Mouse (Mus musculus): ENCODE measurements around the gene Maco1. TPM values are rescaled to one million over a fixed set of nuclear protein-coding genes. Genes with fewer than 3 reads are reported as not detected.
A peak's percentile ranks its signal among the peaks of the same experiment; 100 is the strongest.
"Not testable (repeated sequence)": the region's sequence is repeated elsewhere in the genome, so short reads cannot be mapped to it uniquely, and the experiment has no call there.

Gene Maco1
- total RNA-seq, 2 experiments from 2014 or later, result 56.1 to 57.5 TPM

DNA sequence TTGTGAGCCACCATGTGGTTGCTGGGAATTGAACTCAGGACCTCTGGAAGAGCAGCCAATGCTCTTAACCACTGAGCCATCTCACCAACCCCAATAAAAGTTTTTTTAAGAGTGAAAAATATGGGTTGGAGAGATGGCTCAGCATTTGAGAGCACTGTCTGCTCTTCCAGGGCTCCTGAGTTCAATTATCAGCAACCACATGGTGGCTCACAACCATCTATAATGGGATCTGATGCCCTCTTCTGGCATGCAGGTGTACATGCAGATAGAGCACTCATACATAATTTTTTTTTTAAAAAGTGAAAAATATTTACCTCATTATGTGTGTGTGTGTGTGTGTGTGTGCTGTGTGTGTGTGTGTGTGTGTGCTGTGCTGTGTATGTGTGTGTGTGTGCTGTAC, 58.2 kb downstream of the Maco1 start:
- intact Hi-C loops (cut with DNase I), result loop anchor here (5.0 kb wide), 1 partner anchor 253 kb away; no protein-coding TSS in a partner anchor
- DNase-seq (ENCODE audit: extremely low spot score in 1 of 2, low spot score in 2 of 2), result not testable (repeated sequence)

DNA sequence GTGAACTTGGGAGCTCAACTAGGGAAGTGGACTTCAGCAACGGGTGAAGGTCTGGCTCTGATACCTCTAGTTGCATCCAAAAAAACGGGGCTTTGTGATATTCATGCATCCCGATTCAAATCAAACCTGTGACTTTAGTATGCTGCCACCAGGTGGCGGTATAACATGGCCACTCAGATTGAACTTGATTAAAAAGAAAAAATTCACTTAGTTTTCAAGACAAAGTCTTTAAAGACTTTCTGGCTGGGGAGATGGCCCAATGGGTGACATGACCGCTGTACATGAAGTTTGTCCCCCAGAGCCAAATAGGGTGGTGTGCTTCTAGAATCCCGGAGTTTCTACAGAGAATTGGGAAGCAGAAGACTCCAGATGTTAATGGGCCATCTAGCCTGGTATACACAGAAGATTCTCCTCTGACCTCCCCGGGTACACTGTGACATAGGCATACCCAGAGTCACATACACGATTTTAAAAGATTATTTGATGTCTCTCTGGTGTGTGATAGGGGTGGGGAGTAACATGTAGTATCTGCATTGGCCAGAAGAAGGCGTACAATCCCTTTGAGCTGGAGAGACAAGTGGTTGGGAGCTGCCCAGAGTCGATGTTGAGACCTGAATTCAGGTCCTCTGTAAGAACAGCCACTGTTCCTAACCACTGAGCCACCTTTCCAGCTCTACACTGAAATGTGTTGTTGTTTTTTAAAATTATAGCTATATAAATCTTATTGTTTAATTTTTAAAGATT, 59.8 kb downstream of the Maco1 start:
- DNase-seq (ENCODE audit: extremely low spot score in 1 of 2, low spot score in 2 of 2), result peak in 1 of 2 experiments; percentile 67
- intact Hi-C loops (cut with DNase I), result no loop called here

DNA sequence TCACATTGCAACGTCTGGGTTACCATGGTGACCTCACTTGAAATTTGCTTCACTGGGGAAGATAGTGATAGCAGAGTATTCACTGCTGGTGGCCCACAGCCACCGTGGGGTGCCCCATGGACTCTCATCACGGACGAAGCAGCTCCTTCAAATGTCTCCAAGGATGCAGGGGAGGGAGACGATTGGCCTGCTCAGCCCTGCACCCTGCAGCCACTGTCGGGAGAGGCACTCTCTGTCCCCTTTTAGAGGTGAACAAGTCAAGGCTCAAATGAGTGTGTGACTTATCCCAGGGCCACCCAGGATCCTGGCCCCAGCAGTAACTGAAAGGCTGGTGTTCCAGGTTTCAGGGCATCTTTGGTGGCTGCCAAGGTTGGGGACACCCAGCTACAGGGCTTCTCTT, 61.4 kb downstream of the Maco1 start:
- peak in 1 of 2 experiments; percentile 24 for DNase-seq (ENCODE audit: extremely low spot score in 1 of 2, low spot score in 2 of 2)
- intact Hi-C loops (cut with DNase I), result no loop called here

DNA sequence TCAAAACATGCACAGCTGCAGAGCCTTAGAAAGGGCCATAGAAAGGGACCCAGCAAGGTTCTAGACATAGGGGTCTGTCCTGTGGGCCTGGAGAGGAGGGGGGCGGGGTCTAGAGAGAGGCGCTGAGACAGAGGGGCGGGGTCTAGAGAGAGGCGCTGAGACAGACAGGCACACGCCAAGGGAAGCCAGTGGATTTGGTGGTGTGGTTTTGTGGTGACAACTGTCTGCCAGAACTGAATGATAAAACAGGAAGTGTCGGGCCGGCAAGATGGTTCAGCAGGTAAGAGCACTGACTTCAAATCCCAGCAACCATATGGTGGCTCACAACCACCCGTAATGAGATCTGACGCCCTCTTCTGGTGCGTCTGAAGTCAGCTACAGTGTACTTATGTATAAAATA, 66.2 kb downstream of the Maco1 start:
- intact Hi-C loops (cut with DNase I), result no loop called here
- DNase-seq (ENCODE audit: extremely low spot score in 1 of 2, low spot score in 2 of 2), result no peak

DNA sequence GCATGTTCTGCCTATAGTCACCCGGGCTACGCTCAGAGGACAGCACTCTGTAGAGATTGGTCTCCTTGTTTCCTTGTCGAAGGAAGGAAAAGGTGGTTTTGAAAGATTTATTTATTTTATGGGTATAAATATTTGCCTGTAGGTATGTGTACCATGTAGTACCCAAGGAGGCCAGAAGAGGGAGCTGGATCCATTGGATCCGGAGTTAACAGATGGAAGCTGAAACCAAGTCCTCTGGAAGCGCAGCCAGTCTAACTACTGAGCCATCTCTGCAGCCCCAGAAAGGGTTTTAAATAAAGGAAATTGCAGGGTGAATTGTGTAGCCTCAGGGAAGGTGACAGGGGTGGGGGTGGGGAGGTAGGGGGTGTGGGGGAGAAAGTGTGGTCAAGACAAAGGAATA, 68.4 kb downstream of the Maco1 start:
- no peak for DNase-seq (ENCODE audit: extremely low spot score in 1 of 2, low spot score in 2 of 2)
- intact Hi-C loops (cut with DNase I), result no loop called here

DNA sequence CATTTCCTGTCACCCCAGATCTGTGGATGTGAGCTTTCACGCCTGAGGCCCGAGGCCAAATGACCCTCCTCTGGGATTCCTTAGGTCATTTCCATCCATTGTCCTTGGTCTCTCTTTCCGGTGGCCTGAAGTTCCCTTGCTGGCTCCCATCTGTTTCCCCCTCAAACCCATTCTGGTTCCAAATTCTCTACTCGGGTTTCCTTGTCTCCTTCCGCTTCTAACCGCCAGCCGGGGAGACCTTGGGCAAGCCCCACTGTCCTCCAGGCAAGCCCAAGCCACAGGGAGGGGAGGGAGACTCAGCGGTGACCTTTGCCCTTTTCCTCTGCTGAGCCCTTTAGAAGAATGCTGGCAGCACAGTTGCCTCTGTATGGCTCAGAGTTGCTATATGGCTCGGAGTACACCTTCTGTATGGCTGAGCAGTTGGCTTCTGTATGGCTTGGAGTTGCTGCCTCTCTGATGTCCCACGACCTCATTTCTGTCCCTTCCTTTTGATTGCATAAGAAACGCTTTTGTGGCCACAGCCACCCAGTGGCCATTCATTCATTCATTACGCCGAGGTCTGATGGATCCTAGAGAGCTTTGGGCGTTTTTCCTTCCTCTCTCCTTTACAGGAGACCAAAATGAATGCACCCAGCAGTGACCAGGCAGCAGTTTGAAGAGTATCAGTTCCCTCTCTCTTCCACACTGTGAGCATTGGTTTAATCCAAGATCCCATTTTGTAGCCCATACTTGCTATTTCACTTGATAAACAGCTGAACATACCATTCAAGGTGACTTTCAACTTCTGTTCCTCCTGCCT, 73.8 kb downstream of the Maco1 start:
- DNase-seq (ENCODE audit: extremely low spot score in 1 of 2, low spot score in 2 of 2), result peak in 1 of 2 experiments; percentile 72
- intact Hi-C loops (cut with DNase I), result no loop called here

DNA sequence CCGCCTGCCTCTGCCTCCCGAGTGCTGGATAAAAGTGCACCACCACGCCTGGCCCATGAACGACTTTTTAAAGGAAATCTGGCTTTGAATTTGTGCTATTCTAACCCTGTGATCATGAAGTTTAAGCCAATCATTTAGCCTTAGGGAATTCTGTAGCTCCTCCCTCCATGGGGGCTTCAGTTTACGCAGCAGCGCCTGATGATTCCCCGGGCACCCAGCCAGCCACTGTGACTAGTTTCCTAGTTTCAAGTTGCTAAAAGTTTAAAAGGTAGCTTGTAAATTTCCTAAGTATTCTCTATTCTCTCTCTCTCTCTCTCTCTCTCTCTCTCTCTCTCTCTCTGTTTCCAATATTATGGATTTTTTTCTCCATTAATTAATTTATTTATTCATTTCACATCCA, 76.9 kb downstream of the Maco1 start:
- intact Hi-C loops (cut with DNase I), result no loop called here
- DNase-seq (ENCODE audit: extremely low spot score in 1 of 2, low spot score in 2 of 2), result no peak

DNA sequence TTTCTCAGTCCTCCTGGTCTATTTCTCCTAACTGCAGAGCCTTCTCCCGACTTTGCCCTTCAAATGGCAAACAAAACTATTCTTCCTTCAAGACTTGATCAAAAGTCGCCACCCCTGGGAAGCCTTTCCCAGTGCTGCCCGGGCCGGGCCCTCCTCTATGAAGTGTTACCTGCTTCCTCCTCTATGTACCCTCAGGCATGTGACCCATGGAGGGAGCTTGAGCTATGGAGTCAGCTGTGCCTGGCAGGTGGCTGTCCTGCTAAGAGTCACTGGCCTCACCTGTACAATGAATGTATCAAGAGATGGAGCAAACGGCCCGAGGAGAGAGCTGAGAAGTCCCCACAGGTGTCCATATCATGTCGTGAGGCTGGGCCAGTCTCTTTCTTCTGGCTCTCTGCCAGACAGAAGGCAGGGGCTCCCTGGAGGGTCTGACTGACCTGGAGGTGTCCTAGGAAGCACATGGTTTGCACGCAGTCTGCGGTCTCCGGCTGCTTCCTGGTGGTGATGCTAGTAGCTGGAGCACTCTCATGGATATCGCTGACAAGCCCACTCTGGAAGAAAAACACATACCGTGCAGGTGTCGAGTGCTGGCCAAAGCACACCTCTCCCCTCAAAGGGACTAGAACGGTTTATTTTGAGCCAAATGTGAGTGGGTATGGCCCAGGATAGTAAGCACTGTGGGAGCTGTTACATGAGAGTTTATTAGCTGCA, 77.8 kb downstream of the Maco1 start:
- intact Hi-C loops (cut with DNase I), result no loop called here
- DNase-seq (ENCODE audit: extremely low spot score in 1 of 2, low spot score in 2 of 2), result no peak

DNA sequence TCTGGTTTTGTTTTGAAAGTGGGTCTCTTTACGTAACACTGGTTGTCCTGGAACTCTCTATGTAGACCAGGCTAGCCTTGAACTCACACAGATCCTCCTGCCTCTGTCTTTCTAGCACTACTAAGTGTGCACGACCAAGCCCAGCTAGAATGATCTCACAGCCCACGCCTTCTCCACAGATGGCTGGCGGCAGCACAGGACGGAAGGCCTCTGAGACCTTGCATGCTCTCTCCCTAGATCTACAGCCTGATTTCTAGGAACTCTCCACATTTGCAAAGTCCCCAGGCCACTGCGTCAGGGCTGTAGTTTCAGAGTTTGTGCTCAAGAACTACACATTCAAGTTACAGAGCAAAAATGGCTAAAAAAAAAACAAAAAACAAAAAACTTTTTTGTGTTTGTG, 79.0 kb downstream of the Maco1 start:
- intact Hi-C loops (cut with DNase I), result no loop called here
- no peak for DNase-seq (ENCODE audit: extremely low spot score in 1 of 2, low spot score in 2 of 2)

DNA sequence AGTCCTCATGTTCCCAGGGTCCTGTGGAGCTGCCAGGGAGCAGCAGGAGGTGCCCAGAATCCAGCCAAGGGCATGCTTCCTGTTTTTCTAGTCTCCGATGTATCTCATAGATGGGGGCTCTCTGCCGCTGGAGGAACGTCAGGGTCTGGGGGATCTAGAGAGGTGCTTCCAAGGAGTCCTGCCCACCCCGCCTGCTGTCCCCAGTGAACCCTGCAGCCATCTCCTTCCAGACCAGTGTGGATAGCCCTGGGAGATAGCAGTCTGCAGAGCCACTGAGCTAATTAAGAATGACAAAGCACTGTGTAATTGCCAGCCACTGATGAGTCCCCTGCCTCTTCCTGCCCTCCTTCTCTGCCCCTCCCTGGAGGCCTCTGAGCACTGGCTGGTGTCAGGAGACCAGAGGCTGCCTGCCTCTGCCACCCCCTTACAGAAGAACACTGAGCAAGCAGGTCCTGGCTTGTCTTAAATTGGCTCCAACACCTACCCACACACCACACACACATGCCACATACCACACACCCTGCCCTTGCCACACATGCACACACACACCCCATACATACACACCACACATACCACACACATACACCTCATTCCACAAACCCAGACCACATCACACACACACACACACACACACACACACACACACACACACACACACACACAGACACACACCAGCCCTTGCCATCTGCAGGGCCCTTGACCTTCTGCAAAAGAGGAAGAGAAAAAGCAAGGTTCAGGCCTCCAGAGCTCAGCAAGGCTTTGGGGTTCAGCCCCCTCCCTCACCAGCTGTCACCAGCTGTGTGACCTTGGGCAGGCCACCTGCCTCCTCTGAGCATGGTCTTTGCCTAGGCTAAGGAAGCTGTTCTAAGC, 80.1 kb downstream of the Maco1 start:
- no peak for DNase-seq (ENCODE audit: extremely low spot score in 1 of 2, low spot score in 2 of 2)
- intact Hi-C loops (cut with DNase I), result no loop called here

DNA sequence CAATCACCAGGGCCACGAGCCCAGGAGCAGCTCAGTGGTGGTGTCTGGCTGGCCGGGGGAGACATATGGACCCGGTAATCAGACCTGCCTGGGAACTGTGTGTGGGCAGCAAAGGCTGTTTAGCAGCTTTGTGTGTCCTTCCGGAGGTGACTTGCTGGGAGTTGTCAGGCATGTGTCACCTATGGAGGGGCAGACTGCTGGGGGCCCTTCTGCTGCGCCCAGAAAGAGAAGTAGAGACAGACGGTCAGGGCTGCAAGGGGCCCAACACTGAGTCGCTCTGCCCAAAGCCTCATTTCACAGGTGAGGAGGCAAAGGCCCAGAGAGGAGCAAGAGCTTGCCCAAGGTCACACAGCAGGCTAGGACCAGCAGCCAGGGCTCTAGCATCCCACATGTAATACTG, 83.3 kb downstream of the Maco1 start:
- no peak for DNase-seq (ENCODE audit: extremely low spot score in 1 of 2, low spot score in 2 of 2)
- intact Hi-C loops (cut with DNase I), result no loop called here

DNA sequence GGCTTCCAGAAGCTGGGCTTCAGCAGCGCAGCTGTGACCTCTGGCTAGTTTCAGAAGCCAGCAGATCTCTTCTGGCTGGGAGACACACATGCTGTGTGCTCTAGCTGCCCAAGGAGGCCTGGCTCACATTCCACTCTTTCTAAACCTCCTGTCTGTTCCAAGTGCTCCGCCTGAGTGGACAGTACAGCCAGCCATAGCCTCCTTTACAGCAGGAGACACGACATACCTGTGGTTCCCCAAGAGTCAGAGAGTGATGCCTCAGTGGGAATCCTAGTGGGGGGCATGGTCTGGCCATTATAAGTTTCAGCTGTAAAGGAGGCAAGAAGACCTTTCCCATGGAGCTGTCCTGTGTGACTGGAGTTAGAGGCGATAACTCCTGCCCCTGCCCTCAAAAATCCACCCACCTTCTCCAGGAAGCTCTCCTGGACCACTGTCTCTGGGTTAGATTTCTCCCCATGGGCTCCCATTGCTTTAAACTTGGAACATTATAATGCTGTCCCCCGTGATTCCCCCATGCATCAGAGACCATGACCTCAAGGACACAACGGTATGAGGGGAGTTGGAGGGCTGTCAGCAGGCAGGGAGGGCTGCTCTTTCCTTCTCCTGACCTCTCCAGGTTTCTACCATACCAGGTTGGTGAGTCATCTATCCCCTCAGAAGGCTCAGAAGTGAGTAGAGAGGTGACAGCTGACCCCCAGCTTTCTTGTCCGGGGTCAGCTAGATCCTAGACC, 83.9 kb downstream of the Maco1 start:
- intact Hi-C loops (cut with DNase I), result no loop called here
- DNase-seq (ENCODE audit: extremely low spot score in 1 of 2, low spot score in 2 of 2), result no peak

DNA sequence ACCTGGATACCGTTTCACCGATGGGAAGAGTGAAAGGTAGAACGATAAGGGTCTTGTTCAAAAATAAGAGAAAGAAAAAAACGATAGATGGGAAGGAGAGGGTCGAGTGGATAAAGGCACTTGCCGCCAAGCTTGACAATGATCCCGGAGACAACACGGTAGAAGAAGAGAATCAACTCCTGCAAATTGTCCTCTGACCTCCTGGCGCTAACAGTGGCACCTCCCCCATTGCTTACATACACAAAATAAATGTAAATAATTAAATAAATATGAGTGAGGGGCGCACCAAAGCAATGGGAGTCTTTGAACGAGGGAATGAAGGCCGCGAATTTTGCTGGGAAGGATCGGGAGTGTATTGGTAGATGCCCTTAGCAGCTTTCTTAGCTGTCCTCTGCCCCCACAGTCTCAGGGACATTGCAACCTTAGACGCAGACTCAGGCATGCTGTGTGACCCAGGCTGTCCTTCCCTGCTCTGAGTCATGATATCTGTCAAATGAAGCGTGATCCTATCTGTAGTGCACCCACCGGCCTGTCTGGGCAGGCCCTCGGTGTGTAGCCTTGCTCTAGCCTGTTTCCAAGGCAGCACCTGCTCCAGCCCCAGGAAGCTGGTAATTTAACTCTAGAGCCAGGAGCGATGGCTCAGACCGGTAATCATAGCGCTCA, 84.8 kb downstream of the Maco1 start:
- no peak for DNase-seq (ENCODE audit: extremely low spot score in 1 of 2, low spot score in 2 of 2)
- intact Hi-C loops (cut with DNase I), result no loop called here

DNA sequence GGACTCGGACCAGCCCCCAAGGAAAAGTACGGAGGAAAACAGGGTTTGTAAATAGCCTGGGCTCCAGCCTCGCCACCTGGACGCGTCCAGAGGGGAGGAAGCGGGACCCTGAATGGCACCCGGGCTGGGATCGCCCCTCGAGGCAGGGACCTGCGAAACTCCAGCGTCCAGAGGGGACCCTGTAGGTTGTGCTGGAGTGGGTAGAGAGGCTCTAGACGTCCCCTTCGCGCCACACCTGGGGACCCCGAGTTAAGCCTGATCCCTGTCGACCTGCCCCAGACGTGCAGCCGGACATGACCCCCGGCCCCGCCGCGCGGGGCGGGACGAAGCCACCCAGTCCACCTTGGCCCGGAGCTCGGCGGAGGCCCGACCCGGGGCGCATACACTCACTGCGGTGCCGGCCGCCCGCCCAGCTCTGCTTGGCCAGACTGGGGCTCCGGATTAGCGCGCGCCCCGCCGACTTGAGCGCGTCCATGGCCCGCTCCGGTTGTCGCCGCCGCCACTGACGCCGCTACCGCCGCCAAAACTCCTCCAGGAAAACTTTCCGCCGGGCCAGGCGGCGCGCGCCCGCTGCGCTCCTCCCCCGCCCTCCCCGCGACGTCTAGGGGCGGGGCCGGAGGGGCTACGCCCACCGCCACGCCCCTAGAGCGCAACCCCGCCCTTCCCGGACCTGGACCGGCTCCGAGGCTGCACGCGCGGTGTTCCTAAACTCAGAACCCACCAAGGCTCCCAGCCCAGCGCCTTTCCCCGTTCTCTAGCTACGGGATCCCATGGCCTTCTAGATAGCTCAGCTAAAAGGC, 85.5 kb downstream of the Maco1 start, which contains the start of gene Ldlrap1:
Gene Ldlrap1 (minus strand): TSS at position 599 of the 800 bp plus-strand sequence.
- intact Hi-C loops (cut with DNase I), result no loop called here
- peak in 1 of 2 experiments; percentile 80 for DNase-seq (ENCODE audit: extremely low spot score in 1 of 2, low spot score in 2 of 2)

DNA sequence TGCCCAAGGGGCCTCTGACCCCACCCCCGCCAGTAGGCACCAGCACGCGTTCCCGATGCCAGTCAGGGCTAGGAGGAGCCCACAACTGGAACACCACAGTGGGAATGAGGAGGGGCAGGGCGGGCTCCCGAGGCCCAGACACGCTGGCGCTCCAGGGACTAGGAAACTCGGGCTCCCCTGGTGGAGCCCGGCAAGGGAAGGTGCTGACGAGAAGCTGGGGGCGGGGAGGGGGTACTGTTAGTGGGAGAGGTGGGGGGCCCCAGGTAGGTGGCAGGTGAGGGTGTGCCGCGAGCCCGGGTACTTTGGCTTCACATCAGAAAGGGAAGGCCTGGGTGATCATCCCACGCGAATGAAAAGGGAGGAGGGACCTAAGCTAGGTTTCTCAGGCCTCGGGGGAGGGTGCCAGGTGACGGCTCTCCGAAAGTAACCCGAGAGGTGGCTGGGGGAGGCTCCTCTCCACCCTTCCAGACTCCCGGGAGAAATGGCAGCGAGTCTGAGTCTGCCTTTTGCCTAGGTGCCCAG, 86.2 kb downstream of the Maco1 start:
- intact Hi-C loops (cut with DNase I), result no loop called here
- DNase-seq (ENCODE audit: extremely low spot score in 1 of 2, low spot score in 2 of 2), result peak in 1 of 2 experiments; percentile 65

DNA sequence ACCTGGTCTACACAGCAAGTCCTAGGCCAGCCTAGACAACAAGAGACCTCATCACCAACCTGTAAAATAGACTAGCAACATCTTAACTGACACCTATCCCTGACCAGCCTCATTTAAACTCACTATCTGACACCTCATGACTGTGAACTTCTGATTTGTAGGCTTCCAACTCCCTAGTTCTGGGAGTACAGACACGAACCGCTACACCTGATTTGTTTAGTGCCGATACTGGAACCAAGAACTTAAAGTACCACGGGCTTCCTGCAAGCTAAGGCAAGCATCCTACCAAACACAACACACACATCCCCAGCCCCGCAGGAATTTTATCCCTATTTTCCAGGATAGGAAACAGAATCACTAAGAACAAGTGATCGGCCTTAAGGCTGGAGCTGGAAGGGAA, 86.9 kb downstream of the Maco1 start:
- intact Hi-C loops (cut with DNase I), result no loop called here

DNA sequence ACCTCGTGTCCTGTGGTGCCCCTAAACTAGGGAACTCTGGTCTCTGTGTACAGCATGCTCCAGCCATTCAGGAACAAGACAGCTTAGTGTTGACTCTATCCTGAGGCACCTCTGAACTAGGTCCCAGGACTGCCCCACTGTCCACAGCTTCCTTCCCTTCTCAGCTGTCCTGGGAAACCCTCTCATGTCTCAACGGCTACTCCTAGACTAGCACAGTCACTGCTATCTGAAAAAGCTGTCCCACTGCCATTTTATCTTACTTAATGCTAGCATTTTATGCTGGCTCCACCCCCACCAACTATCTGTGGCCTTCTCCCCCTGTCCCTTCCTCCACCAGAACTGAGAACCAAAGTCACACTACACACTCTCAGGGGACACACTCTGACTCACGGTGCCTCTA, 88.8 kb downstream of the Maco1 start:
- intact Hi-C loops (cut with DNase I), result no loop called here
- no peak for DNase-seq (ENCODE audit: extremely low spot score in 1 of 2, low spot score in 2 of 2)

More for the DNA sequence above, 86.9 kb downstream of the Maco1 start:
- no peak for DNase-seq (ENCODE audit: extremely low spot score in 1 of 2, low spot score in 2 of 2)

Measured in left cerebral cortex, postnatal 10 days (tissue).